Mouse (Mus musculus): Measurements from ENCODE around the gene Rftn2. TPM values are rescaled to one million over a fixed set of nuclear protein-coding genes. Genes with fewer than 3 reads are reported as not detected.

Gene Rftn2
- polyA plus RNA-seq, 1 experiment from 2014 or later = 10.3 TPM

DNA sequence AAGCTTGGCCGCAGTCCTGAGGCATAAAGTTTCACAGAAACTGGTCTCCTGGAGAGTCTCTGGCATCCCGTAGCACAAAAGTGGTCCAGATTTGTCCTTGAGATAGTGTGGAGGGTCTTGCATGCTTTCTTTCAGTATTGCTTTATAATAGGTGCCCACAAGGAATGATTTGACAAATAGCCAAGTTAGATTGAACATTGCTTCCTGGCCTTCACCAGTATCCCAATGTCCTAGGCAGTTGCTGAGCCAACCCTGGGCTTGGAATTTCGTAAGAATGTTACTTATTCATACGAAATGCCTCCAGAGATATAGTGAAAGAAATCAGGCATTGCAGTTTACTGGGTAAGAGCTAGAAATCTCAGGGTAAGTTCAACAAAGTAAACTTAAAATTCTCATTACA lies 58.0 kb downstream of the Rftn2 start:
- H3K27me3 ChIP-seq (ENCODE audit: control insufficient read depth, insufficient read depth, low read length) = no peaks in the 10 kb centered on the region
- no peak overlapping the region for H3K9ac ChIP-seq (ENCODE audit: low read length)
- H3K4me3 ChIP-seq (ENCODE audit: low read length) = no peak overlapping the region
- H3K9me3 ChIP-seq (replicated peaks; ENCODE audit: control insufficient read depth, low read length) = peaks cover 8% of the 10 kb centered on the region; the same call in 1 of the 2 replicates
- H3K4me1 ChIP-seq (ENCODE audit: control insufficient read depth, insufficient read depth, low read length) = no peaks in the 10 kb centered on the region
- WGBS = 92% methylated on average over 4 of the region's 4 CpGs
- H3K27ac ChIP-seq (ENCODE audit: low read length) = no peak overlapping the region
- no peak overlapping the region for H3K4me2 ChIP-seq (ENCODE audit: low read depth, low read length)
- no peak for ATAC-seq (replicated peaks; ENCODE audit: extremely low read depth, insufficient read depth, low FRiP score)
- H3K36me3 ChIP-seq (ENCODE audit: control insufficient read depth, insufficient read depth) = peaks cover 4% of the 10 kb centered on the region; the same call in 1 of the 2 replicates

GRCm38 (mm10) chr1:55167560-55167959 lies 59.0 kb downstream of the Rftn2 start:
- no peak for ATAC-seq (replicated peaks; ENCODE audit: extremely low read depth, insufficient read depth, low FRiP score)
- peaks cover 5% of the 10 kb centered on the region; the same call in 1 of the 2 replicates for H3K9me3 ChIP-seq (replicated peaks; ENCODE audit: control insufficient read depth, low read length)
- no peak overlapping the region for H3K4me3 ChIP-seq (ENCODE audit: low read length)
- H3K4me1 ChIP-seq (ENCODE audit: control insufficient read depth, insufficient read depth, low read length) = no peaks in the 10 kb centered on the region
- no peak overlapping the region for H3K9ac ChIP-seq (ENCODE audit: low read length)
- peaks cover 4% of the 10 kb centered on the region; the same call in 1 of the 2 replicates for H3K36me3 ChIP-seq (ENCODE audit: control insufficient read depth, insufficient read depth)
- WGBS = 75% methylated on average over 4 of the region's 4 CpGs
- H3K27me3 ChIP-seq (ENCODE audit: control insufficient read depth, insufficient read depth, low read length) = no peaks in the 10 kb centered on the region
- no peak overlapping the region for H3K4me2 ChIP-seq (ENCODE audit: low read depth, low read length)
- H3K27ac ChIP-seq (ENCODE audit: low read length) = no peak overlapping the region

- 55% methylated on average over 5 of the region's 5 CpGs for WGBS
Measured at GRCm38 (mm10) chr1:55164005-55164404, 62.6 kb downstream of the Rftn2 start.

GRCm38 (mm10) chr1:55162781-55163180 lies 63.8 kb downstream of the Rftn2 start:
- H3K4me2 ChIP-seq (ENCODE audit: low read depth, low read length) = no peak overlapping the region
- WGBS = 72% methylated on average over 5 of the region's 5 CpGs
- no peaks in the 10 kb centered on the region for H3K27me3 ChIP-seq (ENCODE audit: control insufficient read depth, insufficient read depth, low read length)

More at GRCm38 (mm10) chr1:55164005-55164404, 62.6 kb downstream of the Rftn2 start:
- Histone ChIP-seq H3K4me2 (ENCODE audit: low read depth, low read length) (no peak overlapping the region), H3K9me3 (replicated peaks; ENCODE audit: control insufficient read depth, low read length) (peaks cover 1% of the 10 kb centered on the region; the same call in 1 of the 2 replicates), H3K9ac (ENCODE audit: low read length) (no peak overlapping the region), H3K4me1 (ENCODE audit: control insufficient read depth, insufficient read depth, low read length) (no peaks in the 10 kb centered on the region), H3K4me3 (ENCODE audit: low read length) (no peak overlapping the region), H3K27ac (ENCODE audit: low read length) (no peak overlapping the region), H3K27me3 (ENCODE audit: control insufficient read depth, insufficient read depth, low read length) (no peaks in the 10 kb centered on the region), H3K36me3 (ENCODE audit: control insufficient read depth, insufficient read depth) (0 out of 2 replicates have a peak, but pooled peaks cover under 1% of the 10 kb centered on the region)
- ATAC-seq (replicated peaks; ENCODE audit: extremely low read depth, insufficient read depth, low FRiP score) = no peak

GRCm38 (mm10) chr1:55161895-55162294 lies 64.7 kb downstream of the Rftn2 start:
- no peak for ATAC-seq (replicated peaks; ENCODE audit: extremely low read depth, insufficient read depth, low FRiP score)
- Histone ChIP-seq H3K4me2 (ENCODE audit: low read depth, low read length) (no peak overlapping the region), H3K4me1 (ENCODE audit: control insufficient read depth, insufficient read depth, low read length) (no peaks in the 10 kb centered on the region), H3K27ac (ENCODE audit: low read length) (no peak overlapping the region), H3K9ac (ENCODE audit: low read length) (no peak overlapping the region), H3K27me3 (ENCODE audit: control insufficient read depth, insufficient read depth, low read length) (no peaks in the 10 kb centered on the region), H3K4me3 (ENCODE audit: low read length) (no peak overlapping the region), H3K36me3 (ENCODE audit: control insufficient read depth, insufficient read depth) (peaks cover 4% of the 10 kb centered on the region; the same call in 1 of the 2 replicates), H3K9me3 (replicated peaks; ENCODE audit: control insufficient read depth, low read length) (no peaks in the 10 kb centered on the region)
- 74% methylated on average over 7 of the region's 7 CpGs for WGBS

More at GRCm38 (mm10) chr1:55162781-55163180, 63.8 kb downstream of the Rftn2 start:
- ATAC-seq (replicated peaks; ENCODE audit: extremely low read depth, insufficient read depth, low FRiP score) = no peak
- Histone ChIP-seq H3K9ac (ENCODE audit: low read length) (no peak overlapping the region), H3K4me1 (ENCODE audit: control insufficient read depth, insufficient read depth, low read length) (no peaks in the 10 kb centered on the region), H3K9me3 (replicated peaks; ENCODE audit: control insufficient read depth, low read length) (no peaks in the 10 kb centered on the region), H3K4me3 (ENCODE audit: low read length) (no peak overlapping the region), H3K27ac (ENCODE audit: low read length) (no peak overlapping the region), H3K36me3 (ENCODE audit: control insufficient read depth, insufficient read depth) (no peaks in the 10 kb centered on the region)

DNA sequence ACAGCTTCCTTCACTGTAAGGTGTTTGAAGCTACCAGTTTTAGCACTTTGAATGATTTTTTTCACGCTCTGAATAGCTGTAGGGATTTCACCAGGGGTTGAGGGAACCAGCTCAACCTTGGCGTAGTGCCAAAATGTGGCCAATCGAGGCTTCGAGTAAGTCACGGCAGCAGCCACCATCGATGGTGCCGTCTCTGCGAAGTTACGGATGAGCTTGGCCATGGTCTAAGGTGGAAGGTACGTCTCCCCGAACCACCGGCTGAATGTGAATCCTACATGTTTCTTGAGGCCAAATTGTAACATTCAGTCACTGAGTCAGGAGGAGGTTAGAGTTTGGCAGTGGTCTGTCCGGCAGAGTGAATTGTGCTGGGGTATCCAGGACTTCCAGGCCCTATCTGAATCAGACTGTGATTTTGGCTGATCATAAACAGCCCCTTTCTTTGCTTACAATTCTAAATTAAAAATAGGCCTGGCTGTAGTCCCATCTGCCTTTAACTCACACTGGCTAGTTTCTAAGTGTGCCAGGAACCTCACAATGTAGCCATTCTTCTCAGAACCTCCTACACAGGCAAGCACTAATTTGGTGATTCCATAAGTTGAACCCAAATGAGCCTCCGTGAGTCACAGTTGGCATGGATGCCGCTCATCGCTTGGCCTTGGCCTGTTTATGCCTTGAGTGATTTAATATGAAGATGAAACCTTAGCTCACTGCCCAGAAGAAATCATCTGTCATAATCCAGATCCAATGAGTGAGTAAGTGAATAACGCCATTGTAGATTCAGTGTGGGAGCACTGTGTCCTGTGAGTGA lies 65.5 kb downstream of the Rftn2 start:
- H3K9me3 ChIP-seq (replicated peaks; ENCODE audit: control insufficient read depth, low read length) = no peaks in the 10 kb centered on the region
- no peaks in the 10 kb centered on the region for H3K4me1 ChIP-seq (ENCODE audit: control insufficient read depth, insufficient read depth, low read length)
- no peak overlapping the region for H3K4me2 ChIP-seq (ENCODE audit: low read depth, low read length)
- no peak overlapping the region for H3K27ac ChIP-seq (ENCODE audit: low read length)
- H3K27me3 ChIP-seq (ENCODE audit: control insufficient read depth, insufficient read depth, low read length) = no peaks in the 10 kb centered on the region
- H3K4me3 ChIP-seq (ENCODE audit: low read length) = no peak overlapping the region
- no peak overlapping the region for H3K9ac ChIP-seq (ENCODE audit: low read length)
- 86% methylated on average over 17 of the region's 17 CpGs for WGBS
- ATAC-seq (replicated peaks; ENCODE audit: extremely low read depth, insufficient read depth, low FRiP score) = 0 out of 2 replicates have a peak, but pooled peaks have one; percentile 28
- peaks cover 11% of the 10 kb centered on the region for H3K36me3 ChIP-seq (ENCODE audit: control insufficient read depth, insufficient read depth)

GRCm38 (mm10) chr1:55160218-55160617 lies 66.4 kb downstream of the Rftn2 start:
- Histone ChIP-seq H3K9ac (ENCODE audit: low read length) (no peak overlapping the region), H3K9me3 (replicated peaks; ENCODE audit: control insufficient read depth, low read length) (no peaks in the 10 kb centered on the region), H3K4me1 (ENCODE audit: control insufficient read depth, insufficient read depth, low read length) (no peaks in the 10 kb centered on the region), H3K27me3 (ENCODE audit: control insufficient read depth, insufficient read depth, low read length) (no peaks in the 10 kb centered on the region), H3K4me3 (ENCODE audit: low read length) (no peak overlapping the region), H3K4me2 (ENCODE audit: low read depth, low read length) (no peak overlapping the region), H3K27ac (ENCODE audit: low read length) (no peak overlapping the region), H3K36me3 (ENCODE audit: control insufficient read depth, insufficient read depth) (peaks cover 18% of the 10 kb centered on the region)
- WGBS = 93% methylated on average over 3 of the region's 3 CpGs
- no peak for ATAC-seq (replicated peaks; ENCODE audit: extremely low read depth, insufficient read depth, low FRiP score)

DNA sequence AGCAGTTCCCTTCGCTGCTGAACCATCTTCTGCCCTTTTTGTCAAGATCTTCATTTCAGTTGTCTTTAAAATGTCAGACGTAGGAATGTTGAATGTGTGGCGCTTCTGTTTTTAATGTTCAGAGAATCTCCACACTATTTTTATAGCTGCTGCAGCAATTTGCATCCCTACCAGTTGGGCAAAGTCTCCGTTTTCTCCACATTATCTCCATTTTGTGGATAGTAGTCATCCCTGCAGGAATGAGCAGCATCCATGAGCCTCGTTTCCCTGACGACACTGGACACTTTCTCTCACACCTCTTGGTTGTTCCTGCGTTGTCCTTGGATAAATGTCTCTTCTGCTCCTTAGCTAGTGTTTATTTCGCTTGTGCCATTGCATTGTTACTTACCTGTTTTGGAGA lies 67.8 kb downstream of the Rftn2 start:
- Histone ChIP-seq H3K36me3 (ENCODE audit: control insufficient read depth, insufficient read depth) (peaks cover 19% of the 10 kb centered on the region), H3K4me1 (ENCODE audit: control insufficient read depth, insufficient read depth, low read length) (no peaks in the 10 kb centered on the region), H3K4me3 (ENCODE audit: low read length) (no peak overlapping the region), H3K9me3 (replicated peaks; ENCODE audit: control insufficient read depth, low read length) (no peaks in the 10 kb centered on the region), H3K9ac (ENCODE audit: low read length) (no peak overlapping the region), H3K4me2 (ENCODE audit: low read depth, low read length) (no peak overlapping the region), H3K27ac (ENCODE audit: low read length) (no peak overlapping the region), H3K27me3 (ENCODE audit: control insufficient read depth, insufficient read depth, low read length) (no peaks in the 10 kb centered on the region)
- WGBS = 88% methylated on average over 8 of the region's 8 CpGs
- no peak for ATAC-seq (replicated peaks; ENCODE audit: extremely low read depth, insufficient read depth, low FRiP score)

DNA sequence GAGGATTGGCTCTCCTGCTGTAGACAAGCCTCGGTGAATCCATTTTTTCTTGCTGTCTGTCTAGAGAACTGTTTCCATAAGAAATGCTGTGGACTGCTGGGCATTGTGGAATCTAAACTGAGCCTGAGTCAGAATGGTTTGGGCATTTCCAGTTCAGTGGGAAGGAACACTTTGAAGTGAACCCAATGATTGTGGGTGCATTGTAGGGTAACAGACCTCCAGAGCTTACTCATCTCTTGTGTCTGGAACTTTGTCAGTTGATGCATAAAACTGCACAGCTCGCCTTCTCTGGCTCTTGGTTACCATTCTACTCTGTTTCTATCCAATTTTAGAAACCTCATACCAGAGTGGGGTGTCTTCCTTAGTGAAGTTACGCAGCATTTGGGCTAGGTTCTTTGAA lies 68.4 kb downstream of the Rftn2 start:
- no peak overlapping the region for H3K4me2 ChIP-seq (ENCODE audit: low read depth, low read length)
- H3K4me1 ChIP-seq (ENCODE audit: control insufficient read depth, insufficient read depth, low read length) = no peaks in the 10 kb centered on the region
- no peak for ATAC-seq (replicated peaks; ENCODE audit: extremely low read depth, insufficient read depth, low FRiP score)
- H3K27me3 ChIP-seq (ENCODE audit: control insufficient read depth, insufficient read depth, low read length) = no peaks in the 10 kb centered on the region
- no peak overlapping the region for H3K9ac ChIP-seq (ENCODE audit: low read length)
- H3K9me3 ChIP-seq (replicated peaks; ENCODE audit: control insufficient read depth, low read length) = no peaks in the 10 kb centered on the region
- H3K27ac ChIP-seq (ENCODE audit: low read length) = no peak overlapping the region
- 92% methylated on average over 3 of the region's 3 CpGs for WGBS
- H3K4me3 ChIP-seq (ENCODE audit: low read length) = no peak overlapping the region
- H3K36me3 ChIP-seq (ENCODE audit: control insufficient read depth, insufficient read depth) = peaks cover 20% of the 10 kb centered on the region

All from heart, embryonic 16.5 days (tissue).